Mouse (Mus musculus): ENCODE data around the gene Foxa3. TPM values are rescaled to one million over a fixed set of nuclear protein-coding genes. Genes with fewer than 3 reads are reported as not detected.
"Not testable (repeated sequence)": the region's sequence is repeated elsewhere in the genome, so short reads cannot be mapped to it uniquely, and the experiment has no call there.

The Foxa3 gene
- not detected in 3 replicates for total RNA-seq (2017)

- no peak for ATAC-seq (replicated peaks; ENCODE audit: insufficient number of reproducible peaks, low FRiP score, low TSS enrichment, poor library complexity, severe bottlenecking)
Observed at GRCm38 (mm10) chr7:19023357-19023814, at the start of gene Foxa3. TSS of gene Foxa3 (minus strand) at chr7:19023538.

GRCm38 (mm10) chr7:19071024-19071423 lies 47.7 kb upstream of the Foxa3 start:
- ATAC-seq (replicated peaks; ENCODE audit: insufficient number of reproducible peaks, low FRiP score, low TSS enrichment, poor library complexity, severe bottlenecking) = not testable (repeated sequence)

- ATAC-seq (replicated peaks; ENCODE audit: insufficient number of reproducible peaks, low FRiP score, low TSS enrichment, poor library complexity, severe bottlenecking) = no peak
Observed at GRCm38 (mm10) chr7:19069500-19069899, 46.2 kb upstream of the Foxa3 start.

DNA sequence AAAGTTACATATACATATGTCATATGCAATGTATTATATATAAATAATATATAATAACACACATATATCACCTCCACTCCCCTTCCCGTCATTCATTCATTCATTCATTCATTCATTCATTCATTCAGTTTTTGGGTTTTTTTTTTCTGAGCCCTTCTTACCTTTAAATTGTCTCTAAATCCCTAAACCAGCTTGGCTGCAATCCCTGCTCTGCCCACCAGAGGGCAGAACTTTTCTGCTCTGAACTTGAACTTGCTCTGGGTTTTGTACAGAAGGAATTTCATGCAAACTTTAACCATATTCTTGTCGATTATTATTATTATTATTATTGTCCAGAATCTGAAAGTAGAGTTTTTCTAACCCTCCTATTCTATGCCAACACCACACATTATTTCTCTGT lies 45.4 kb upstream of the Foxa3 start:
- no peak for ATAC-seq (replicated peaks; ENCODE audit: insufficient number of reproducible peaks, low FRiP score, low TSS enrichment, poor library complexity, severe bottlenecking)

GRCm38 (mm10) chr7:19067935-19068334 lies 44.6 kb upstream of the Foxa3 start:
- ATAC-seq (replicated peaks; ENCODE audit: insufficient number of reproducible peaks, low FRiP score, low TSS enrichment, poor library complexity, severe bottlenecking) = no peak

DNA sequence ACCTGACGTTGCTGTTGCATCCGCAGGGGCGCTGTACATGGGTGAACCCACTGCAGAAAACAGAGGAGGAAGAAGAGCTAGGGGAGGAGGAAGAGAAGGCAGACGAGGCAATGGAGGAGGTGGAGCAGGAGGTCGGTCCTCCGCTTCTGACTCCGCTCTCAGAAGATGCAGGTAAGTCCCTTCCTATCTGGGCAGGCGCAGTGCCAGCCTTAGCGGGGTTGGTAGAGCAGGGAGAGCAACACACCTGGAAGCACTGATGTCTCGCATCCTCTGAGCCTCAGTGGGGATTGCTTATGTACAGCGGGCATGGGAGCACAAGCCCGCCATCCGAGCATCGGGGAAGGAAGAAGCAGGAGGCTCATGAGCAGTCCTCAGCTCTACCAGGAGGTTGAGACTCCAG lies 43.7 kb upstream of the Foxa3 start:
- peak; percentile 25; the same call in 1 of the 2 replicates for ATAC-seq (replicated peaks; ENCODE audit: insufficient number of reproducible peaks, low FRiP score, low TSS enrichment, poor library complexity, severe bottlenecking)

- ATAC-seq (replicated peaks; ENCODE audit: insufficient number of reproducible peaks, low FRiP score, low TSS enrichment, poor library complexity, severe bottlenecking) = no peak
Observed at GRCm38 (mm10) chr7:19065896-19066295, 42.6 kb upstream of the Foxa3 start.

GRCm38 (mm10) chr7:19057405-19057804 lies 34.1 kb upstream of the Foxa3 start:
- no peak for ATAC-seq (replicated peaks; ENCODE audit: insufficient number of reproducible peaks, low FRiP score, low TSS enrichment, poor library complexity, severe bottlenecking)

GRCm38 (mm10) chr7:19055108-19055507 lies 31.8 kb upstream of the Foxa3 start:
- no peak for ATAC-seq (replicated peaks; ENCODE audit: insufficient number of reproducible peaks, low FRiP score, low TSS enrichment, poor library complexity, severe bottlenecking)

DNA sequence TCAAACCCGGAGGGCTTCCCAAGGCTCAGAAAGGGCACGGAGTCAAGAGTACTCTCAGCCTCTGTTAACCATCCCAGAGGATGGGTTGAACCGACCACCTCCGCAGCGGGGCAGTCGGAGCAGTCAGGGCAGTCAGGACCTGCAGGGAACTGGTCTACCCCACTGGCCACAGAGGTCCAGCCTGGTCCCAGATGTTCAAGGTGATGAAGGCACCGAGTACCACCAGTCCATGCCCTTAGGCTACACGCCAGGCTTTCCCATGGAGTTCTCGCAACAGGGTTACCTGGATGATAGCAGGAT lies 31.4 kb upstream of the Foxa3 start:
- ATAC-seq (replicated peaks; ENCODE audit: insufficient number of reproducible peaks, low FRiP score, low TSS enrichment, poor library complexity, severe bottlenecking) = no peak

DNA sequence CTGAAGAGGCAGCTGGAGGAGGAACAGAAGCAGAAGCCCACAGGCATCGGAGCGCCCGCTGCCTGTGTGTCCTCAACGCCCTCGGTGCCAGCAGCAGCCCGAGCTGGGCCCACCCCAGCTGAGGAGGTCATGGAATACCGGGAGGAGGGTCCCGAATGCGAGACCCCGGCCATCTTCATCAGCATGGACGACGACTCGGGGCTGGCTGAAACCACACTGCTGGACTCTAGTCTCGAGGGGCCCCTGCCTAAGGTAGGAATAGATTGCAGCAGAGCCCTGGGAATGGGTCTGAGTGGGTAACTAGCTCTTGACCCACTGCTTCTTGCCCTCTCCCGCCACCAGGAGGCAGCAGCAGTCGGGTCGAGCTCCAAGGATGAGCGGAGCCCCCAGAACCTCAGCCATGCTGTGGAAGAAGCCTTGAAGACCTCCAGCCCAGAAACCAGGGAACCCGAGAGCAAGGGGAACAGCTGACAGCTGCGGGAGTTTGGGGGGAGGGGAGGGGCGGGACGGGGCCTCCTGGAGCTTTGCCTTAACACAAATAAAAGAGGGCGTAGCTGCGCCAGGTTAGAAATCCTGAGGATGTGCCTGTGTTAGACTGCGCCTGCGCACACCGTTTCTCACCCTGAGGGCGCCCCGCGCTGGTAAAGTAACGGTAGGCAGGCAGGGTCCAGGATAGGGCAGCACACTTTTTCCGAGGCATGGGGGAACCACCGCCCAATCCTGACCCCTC lies 30.9 kb upstream of the Foxa3 start, which contains the start of gene Rsph6a:
Rsph6a (plus strand) TSS at position 644 of the 730 bp plus-strand sequence.
- ATAC-seq (replicated peaks; ENCODE audit: insufficient number of reproducible peaks, low FRiP score, low TSS enrichment, poor library complexity, severe bottlenecking) = no peak

GRCm38 (mm10) chr7:19053136-19053532 lies 29.8 kb upstream of the Foxa3 start:
- ATAC-seq (replicated peaks; ENCODE audit: insufficient number of reproducible peaks, low FRiP score, low TSS enrichment, poor library complexity, severe bottlenecking) = no peak

- ATAC-seq (replicated peaks; ENCODE audit: insufficient number of reproducible peaks, low FRiP score, low TSS enrichment, poor library complexity, severe bottlenecking) = no peak
Observed at GRCm38 (mm10) chr7:19052345-19053135, 29.2 kb upstream of the Foxa3 start.

- no peak for ATAC-seq (replicated peaks; ENCODE audit: insufficient number of reproducible peaks, low FRiP score, low TSS enrichment, poor library complexity, severe bottlenecking)
Observed at GRCm38 (mm10) chr7:19051161-19051560, 27.8 kb upstream of the Foxa3 start.

DNA sequence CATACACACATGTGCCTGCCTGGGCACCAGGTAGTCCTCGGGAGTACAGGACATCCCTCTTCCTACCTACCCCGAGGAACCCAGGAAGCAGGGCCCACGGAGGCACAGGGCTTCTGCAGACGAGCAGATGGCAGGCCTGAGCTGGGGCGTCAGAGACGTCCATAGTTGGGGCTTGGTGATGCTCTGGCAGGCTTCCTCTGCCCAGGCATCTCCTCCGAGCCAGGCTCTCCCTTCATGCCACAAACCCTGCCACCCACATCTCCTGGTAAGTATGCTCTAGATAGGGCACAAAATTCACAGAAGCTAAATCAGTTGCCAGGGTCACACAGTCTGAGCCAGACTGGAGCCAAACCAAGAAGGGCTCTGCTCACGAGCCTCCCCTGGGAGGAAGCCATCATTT lies 26.8 kb upstream of the Foxa3 start:
- ATAC-seq (replicated peaks; ENCODE audit: insufficient number of reproducible peaks, low FRiP score, low TSS enrichment, poor library complexity, severe bottlenecking) = no peak

DNA sequence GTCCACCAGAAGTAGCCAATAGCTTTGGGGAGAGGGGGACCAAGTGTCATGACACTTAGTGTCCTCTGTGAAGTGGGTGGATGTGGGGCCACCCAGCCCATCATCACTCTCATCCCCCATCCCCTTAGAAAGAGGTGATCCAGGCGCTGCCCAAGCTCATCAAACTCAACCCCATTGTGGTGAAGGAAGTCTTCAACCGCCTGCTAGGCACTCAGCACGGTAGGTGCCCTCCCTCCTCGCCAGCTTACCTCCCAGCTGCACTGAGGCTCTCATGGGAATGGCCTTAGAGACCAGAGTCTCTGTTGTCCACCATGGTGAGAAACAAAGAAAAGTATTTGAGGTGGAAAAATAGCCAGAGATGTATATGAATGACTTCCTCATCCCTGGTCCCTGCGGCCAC lies 25.9 kb upstream of the Foxa3 start:
- ATAC-seq (replicated peaks; ENCODE audit: insufficient number of reproducible peaks, low FRiP score, low TSS enrichment, poor library complexity, severe bottlenecking) = no peak

GRCm38 (mm10) chr7:19048006-19048527 lies 24.7 kb upstream of the Foxa3 start:
- ATAC-seq (replicated peaks; ENCODE audit: insufficient number of reproducible peaks, low FRiP score, low TSS enrichment, poor library complexity, severe bottlenecking) = no peak

GRCm38 (mm10) chr7:19046286-19047069 lies 23.1 kb upstream of the Foxa3 start:
- no peak for ATAC-seq (replicated peaks; ENCODE audit: insufficient number of reproducible peaks, low FRiP score, low TSS enrichment, poor library complexity, severe bottlenecking)

GRCm38 (mm10) chr7:19044616-19045015 lies 21.3 kb upstream of the Foxa3 start:
- ATAC-seq (replicated peaks; ENCODE audit: insufficient number of reproducible peaks, low FRiP score, low TSS enrichment, poor library complexity, severe bottlenecking) = no peak
